Mouse (Mus musculus) stomach, postnatal 0 days (tissue): ENCODE data around the gene Irgq.

ENCODE experiments used
- CTCF ChIP-seq: IDR thresholded peaks from 2 replicates; pipeline ENCODE4 v1.5.1; 2016; ENCODE audit warnings: antibody characterized with exemption, low read depth, mild to moderate bottlenecking, moderate library complexity
- EP300 ChIP-seq: optimal IDR thresholded peaks from 2 replicates; pipeline ENCODE3; 2016; ENCODE audit warnings: antibody characterized with exemption

GRCm38 (mm10) chr7:24587330-24588105 is 57.0 kb downstream of the Irgq start, which contains the start of the genes Ethe1 and Zfp575:
- TF ChIP-seq EP300 (no peak), CTCF (no peak)
